Mouse (Mus musculus): Measurements from ENCODE around the gene Rab35.

The Rab35 gene

DNA sequence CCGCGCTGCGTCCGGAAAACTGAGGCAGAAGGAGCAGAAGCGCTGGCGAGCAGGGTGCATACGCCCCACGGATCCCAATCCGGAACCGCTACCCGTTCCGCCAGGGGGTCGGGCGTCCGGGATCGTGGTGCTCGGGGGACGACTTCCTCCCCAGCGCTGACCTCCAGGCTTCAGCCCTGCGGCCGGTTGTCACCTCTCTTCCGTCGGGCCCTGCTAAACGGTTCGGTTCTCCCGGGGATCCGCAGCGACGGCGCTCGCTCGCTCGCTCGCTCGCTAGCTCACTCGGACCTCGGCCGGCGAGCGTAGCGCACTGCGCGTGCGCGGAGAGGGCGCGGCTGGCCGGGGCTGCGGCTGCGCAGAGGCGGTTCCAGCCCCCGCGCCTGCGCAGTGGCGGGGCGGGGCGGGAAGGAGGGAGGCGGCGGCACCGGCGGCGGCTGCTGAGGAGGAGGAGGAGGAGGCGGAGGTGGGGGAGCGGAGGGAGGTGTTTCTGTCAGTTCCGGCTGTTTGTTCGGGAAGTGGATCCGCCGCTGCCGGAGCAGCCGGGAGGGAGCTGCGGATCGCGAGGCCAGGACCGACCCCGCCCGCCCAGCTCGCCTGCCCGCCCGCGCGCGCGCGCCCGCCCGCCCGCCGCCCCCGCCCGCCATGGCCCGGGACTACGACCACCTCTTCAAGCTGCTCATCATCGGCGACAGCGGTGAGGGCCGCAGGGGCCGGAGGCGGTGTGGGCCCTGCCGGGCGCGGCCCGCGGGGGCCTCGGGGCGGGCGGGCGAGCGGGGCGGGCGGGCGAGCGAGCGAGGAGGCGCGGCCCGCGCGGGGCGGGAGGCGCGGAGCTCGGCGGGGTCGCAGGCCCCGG lies at the start of gene Rab35:
Gene Rab35 (plus strand): TSS at position 404 of the 853 bp plus-strand sequence.
- in situ Hi-C loops (cut with MboI, MseI): no loop called here

DNA sequence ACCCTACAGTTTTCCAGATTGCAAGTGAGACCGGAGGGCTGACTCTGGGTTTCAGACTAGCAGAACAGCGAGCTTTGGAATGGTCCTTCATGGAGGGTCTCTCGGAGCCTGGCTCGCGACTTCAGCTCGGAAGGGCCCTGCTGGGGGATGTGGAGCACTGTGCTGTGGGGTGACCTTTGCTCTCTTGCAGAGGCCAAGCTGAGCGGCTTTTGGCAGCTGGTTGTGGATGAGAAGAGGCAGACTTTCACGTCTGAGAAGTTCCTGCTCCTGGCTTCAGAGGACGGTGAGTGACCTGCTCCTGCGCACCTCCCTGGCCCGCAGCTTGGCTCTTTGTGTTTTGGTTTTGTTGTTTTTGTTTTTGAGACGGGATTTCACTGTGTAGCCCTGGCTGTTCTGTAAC lies 46.1 kb upstream of the Rab35 start:
- in situ Hi-C loops (cut with MboI, MseI): no loop called here

GRCm38 (mm10) chr5:115586166-115586565 lies 45.5 kb upstream of the Rab35 start:
- in situ Hi-C loops (cut with MboI, MseI): no loop called here

- in situ Hi-C loops (cut with MboI, MseI): no loop called here
Measured at GRCm38 (mm10) chr5:115586780-115587179, 44.9 kb upstream of the Rab35 start.

DNA sequence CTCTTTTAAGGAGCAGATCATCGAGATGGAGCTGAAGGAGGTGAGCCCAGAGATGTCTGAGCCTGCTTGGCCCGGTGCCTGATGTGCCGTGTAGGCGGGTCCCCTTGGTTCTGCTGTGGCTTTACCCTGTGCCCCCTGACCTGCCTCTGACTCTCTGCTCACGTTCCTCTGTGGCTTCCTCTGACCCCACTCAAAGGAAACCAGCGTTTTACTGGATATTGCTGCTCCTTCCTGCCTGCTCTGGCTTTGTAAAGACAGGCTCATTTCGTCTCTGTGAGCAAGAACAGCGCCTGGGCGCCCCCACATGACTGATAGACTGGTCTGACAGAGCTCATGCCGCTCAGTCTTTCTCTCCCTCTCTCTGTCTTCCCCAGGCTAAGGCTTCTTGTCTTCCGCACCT lies 40.7 kb upstream of the Rab35 start:
- in situ Hi-C loops (cut with MboI, MseI): no loop called here

- in situ Hi-C loops (cut with MboI, MseI): no loop called here
Measured at GRCm38 (mm10) chr5:115591506-115591905, 40.2 kb upstream of the Rab35 start.

DNA sequence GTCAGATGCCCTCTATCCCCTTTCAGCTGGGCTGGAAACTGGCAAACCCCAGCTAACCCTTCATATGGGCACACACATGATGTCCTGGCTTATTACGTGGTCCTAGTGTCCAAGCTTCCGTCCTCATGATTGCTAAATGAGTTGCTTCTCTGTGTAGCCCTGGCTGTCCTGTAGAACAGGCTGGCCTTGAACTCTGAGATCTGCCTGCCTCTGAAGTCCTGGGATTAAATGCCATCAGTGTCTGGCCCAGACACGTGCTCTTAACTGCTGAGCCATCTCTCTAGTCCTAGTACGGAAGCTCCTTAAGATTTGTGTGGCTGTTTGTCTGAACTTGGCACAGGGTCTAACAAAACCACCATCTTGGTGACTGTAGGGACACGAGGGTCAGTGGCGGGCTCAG lies 28.1 kb upstream of the Rab35 start:
- in situ Hi-C loops (cut with MboI, MseI): no loop called here

GRCm38 (mm10) chr5:115611566-115611965 lies 20.1 kb upstream of the Rab35 start:
- in situ Hi-C loops (cut with MboI, MseI): loop anchor here (5.0 kb wide), 1 partner anchor 34 kb away; no protein-coding TSS in a partner anchor

- in situ Hi-C loops (cut with MboI, MseI): loop anchor here (5.0 kb wide), 1 partner anchor 36 kb away; no protein-coding TSS in a partner anchor
Measured at GRCm38 (mm10) chr5:115613332-115613731, 18.4 kb upstream of the Rab35 start.

- in situ Hi-C loops (cut with MboI, MseI): loop anchor here (5.0 kb wide), 1 partner anchor 38 kb away; no protein-coding TSS in a partner anchor
Measured at GRCm38 (mm10) chr5:115614948-115615347, 16.8 kb upstream of the Rab35 start.

- in situ Hi-C loops (cut with MboI, MseI): loop anchor here (5.0 kb wide), 1 partner anchor 117 kb away; no protein-coding TSS in a partner anchor
Measured at GRCm38 (mm10) chr5:115619690-115620089, 12.0 kb upstream of the Rab35 start.

- in situ Hi-C loops (cut with MboI, MseI): loop anchor here (5.0 kb wide), 1 partner anchor 120 kb away; no protein-coding TSS in a partner anchor
Measured at GRCm38 (mm10) chr5:115622686-115623085, 9.0 kb upstream of the Rab35 start.

DNA sequence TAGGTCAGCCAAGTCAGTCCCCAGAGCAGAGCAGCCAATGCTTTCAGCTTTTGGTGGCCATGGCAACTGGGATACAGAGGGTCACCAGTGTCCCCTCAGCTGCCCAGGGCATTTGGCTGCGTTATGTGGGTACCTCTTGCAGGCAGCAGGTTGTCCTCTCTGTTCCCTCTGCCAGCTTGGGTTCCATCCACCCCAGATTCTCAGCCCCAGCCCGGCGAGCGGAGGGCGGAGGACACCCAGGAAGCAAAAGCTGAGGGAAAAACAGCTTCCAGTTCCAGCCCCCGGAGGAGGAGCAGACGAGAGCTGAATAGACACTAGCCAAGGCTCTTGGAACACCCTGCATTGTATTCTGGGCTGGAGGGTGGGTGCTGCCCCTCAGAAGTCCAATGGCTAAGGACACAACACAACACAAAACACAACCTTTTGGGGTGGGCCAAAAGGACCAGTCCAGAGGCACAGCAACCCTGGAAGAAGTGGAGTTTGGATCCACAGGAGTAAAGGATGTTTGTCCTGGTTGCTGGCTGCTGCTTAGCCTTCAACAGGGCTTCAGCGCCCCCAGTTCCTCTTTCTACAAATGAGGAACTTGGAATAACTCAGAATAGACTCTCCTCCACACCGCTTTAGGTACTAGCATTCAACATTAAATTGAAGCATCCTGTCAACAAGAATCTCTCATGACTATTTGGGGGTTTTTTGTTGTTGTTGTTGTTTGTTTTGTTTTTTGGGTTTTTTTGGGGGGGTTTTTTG lies 7.8 kb upstream of the Rab35 start:
- in situ Hi-C loops (cut with MboI, MseI): loop anchor here (5.0 kb wide), 1 partner anchor 122 kb away; no protein-coding TSS in a partner anchor

GRCm38 (mm10) chr5:115626237-115626886 lies 5.3 kb upstream of the Rab35 start:
- in situ Hi-C loops (cut with MboI, MseI): no loop called here

DNA sequence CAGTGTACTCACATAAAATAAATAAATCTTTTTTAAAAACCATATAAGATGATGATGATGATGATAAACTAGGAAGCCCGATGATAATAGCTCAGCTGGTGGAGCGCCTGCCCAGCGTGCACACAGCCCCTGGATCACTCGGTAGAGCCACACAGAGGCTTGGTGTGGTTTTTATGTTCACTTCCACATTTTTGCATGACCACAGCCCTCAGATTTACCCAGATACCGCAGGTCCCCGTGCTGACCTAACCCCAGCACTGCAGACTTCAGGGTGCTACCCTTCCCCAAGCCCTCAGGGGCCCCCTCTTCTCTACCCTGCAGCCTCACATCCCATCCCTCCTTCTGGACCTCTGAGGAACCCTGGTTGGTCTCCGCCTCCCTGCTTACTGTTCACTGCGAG lies 3.6 kb upstream of the Rab35 start:
- in situ Hi-C loops (cut with MboI, MseI): no loop called here

DNA sequence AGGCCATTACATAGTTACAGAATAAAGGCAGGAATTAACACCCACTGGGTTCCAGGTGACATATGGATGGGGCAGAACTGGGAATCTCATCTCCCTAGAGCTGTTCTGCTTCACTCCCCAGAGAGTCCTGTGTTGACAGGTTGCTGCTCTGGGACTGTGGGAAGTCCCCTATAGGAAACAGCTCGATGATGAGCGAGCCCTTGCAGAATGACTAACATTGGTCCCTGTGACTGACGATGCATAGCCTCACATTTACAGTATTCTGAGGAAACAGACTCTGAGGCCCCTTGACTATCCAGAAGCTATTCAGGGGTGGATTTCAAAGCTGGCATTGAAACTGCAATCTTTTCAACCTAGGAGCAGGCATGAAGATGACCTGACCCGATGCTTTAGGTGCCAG lies 2.0 kb upstream of the Rab35 start:
- in situ Hi-C loops (cut with MboI, MseI): no loop called here

DNA sequence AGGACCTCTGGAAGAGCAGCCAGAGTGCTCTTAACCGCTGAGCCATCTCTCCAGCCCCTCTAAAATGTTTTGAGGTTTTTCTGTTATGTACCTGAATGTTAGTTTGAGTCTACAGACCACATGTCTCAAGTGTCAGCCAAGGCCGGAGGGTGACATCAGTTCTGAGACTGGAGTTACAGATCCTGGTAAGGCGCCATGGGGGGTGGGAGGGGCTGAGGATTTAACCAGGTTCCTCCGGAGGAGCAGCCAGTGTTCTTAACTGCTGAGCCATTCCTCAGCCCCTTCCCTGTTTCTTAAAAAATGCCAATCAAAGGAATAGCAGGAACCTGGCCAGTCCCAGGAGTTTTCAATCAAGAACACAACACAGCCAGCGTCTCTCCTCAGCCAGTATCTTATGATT lies 1.4 kb upstream of the Rab35 start:
- in situ Hi-C loops (cut with MboI, MseI): no loop called here

DNA sequence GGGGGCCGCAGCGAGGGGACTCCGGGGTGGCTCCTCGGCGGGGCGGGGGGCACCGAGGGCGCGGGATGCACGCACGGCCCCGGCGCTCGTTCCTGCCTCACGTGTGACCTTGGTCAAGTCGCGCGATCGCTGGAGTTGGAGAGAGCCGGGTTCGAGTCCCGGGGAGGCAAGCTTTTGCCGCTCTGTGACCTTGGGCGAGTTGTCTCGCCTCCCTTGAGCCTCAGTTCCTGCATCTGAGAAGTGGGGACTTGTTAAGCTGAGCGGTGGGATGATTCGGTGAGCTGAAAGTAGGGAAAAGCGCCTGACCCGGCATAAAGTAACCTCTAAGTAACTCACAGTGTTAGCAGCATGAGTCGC lies 628 bp downstream of the Rab35 start:
- in situ Hi-C loops (cut with MboI, MseI): no loop called here

DNA sequence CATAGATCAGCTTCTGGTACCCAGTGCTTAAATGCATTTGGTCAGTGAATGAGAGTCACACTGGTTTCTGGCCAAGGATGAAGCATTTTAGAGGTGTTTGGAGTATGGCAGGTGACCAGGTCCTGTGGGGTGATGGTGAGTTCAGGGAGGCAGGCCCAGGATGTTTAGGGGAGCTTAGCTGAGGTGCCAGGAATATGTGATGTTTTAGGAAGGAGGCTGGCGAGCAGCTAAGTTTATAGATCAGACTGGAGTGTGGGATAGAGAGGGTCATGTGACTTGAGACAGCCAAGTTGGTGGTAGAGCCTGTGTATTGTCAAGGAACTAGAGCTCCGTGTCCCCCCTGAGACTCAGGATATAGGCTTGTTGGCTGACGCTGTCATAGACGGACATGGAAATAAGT lies 1.4 kb downstream of the Rab35 start:
- in situ Hi-C loops (cut with MboI, MseI): no loop called here

DNA sequence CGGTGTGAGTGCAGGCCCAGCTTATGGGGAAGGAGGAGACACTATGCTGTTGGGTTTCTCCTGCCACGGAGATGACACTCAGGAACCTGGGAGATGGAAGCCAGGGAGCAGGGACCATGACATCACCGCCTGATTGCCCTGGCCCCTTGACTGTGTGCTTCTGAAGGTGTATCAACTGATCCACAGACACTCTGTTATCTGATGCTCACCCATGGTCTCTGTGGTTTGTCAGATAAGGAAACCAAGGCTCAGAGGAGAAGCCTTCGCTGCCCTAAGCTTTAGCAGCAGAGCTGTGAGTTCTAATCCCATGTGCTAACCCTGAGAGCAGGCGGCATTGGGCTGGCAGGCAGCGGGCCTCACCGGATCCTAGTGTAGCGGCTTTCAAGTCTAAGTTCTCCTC lies 2.3 kb downstream of the Rab35 start:
- in situ Hi-C loops (cut with MboI, MseI): no loop called here

DNA sequence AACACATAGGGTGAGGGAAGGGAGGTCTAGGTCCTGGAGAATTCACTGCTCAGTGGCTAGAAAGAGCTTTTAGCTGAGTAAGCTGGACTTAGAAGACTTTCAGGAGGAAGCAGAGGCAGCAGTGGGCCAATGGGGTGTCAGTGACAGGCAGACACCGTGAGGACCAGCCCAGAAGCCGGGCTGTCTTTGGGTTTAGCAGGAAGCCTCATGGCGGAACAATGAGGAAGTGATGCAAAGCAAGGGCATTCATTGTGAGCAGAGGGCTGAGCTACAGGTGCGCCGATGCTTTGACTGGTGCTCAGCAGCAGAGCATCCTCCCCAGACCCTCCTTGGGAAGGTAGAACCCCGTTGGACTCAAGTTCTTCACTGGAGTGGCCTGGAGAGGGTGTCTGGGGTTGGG lies 3.8 kb downstream of the Rab35 start:
- in situ Hi-C loops (cut with MboI, MseI): no loop called here

DNA sequence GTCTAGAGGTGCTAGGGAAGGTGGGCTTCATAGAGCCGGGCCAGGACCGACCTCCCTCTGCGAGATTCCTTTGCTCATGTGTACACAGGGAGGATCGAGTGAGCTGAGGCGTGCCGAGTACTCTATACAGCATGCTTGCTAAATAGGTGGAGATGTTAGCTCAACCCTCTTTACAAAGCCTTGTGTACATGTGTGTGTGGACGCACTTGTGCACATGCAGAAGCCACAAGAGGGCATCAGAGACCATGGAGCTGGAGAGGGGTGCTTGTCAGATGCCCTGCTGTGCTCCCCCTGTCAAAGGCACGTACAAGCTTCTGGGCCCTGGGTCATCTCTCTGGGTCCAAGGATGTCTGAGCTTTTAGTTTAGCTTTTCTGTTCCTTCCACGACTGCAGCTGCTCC lies 12.5 kb downstream of the Rab35 start:
- in situ Hi-C loops (cut with MboI, MseI): no loop called here

Measured in T-helper 2 cell (primary cell).